Mouse (Mus musculus) lung, postnatal 0 days (tissue): ENCODE data around the gene Arhgdia. TPM values are rescaled to one million over a fixed set of nuclear protein-coding genes. Genes with fewer than 3 reads are reported as not detected.

ENCODE experiments used
- ATAC-seq: fragments of 200-750 bp; cut with Nextera tagmentation; 2 replicates; pipeline ENCODE4 v1.8.0; 2017; ENCODE audit warnings: moderate library complexity
- DNase-seq: peaks from one replicate; pipeline ENCODE4 v3.0.0-alpha.2; 2016; ENCODE audit warnings: low spot score
- H3K27ac ChIP-seq: fragments of 300-500 bp; sonication (generic); 2 replicates; pipeline ENCODE4 v1.5.1; 2014; ENCODE audit warnings: antibody characterized with exemption, mild to moderate bottlenecking, low read length, mixed read lengths
- H3K27me3 ChIP-seq: fragments of 300-500 bp; sonication (generic); replicated peaks from 2 replicates; pipeline ENCODE4 v1.6.1; 2014; ENCODE audit warnings: low read length, mixed read lengths; ENCODE audit not compliant: insufficient read depth
- H3K36me3 ChIP-seq: fragments of 300-500 bp; sonication (generic); 2 replicates; pipeline ENCODE4 v1.6.1; 2014; ENCODE audit warnings: low read length, mixed read lengths; ENCODE audit not compliant: insufficient read depth
- H3K4me1 ChIP-seq: fragments of 300-500 bp; sonication (generic); 2 replicates; pipeline ENCODE4 v1.6.1; 2014; ENCODE audit warnings: antibody characterized with exemption, low read depth, low read length, mixed read lengths; ENCODE audit not compliant: insufficient read depth
- H3K4me2 ChIP-seq: fragments of 300-500 bp; sonication (generic); replicated peaks from 2 replicates; pipeline ENCODE4 v1.6.1; 2014; ENCODE audit warnings: low read depth, mild to moderate bottlenecking, low read length, moderate library complexity, mixed read lengths
- H3K4me3 ChIP-seq: fragments of 300-500 bp; sonication (generic); 2 replicates; pipeline ENCODE4 v1.5.1; 2014; ENCODE audit warnings: low read depth, low read length
- H3K9ac ChIP-seq: fragments of 300-500 bp; sonication (generic); replicated peaks from 2 replicates; pipeline ENCODE4 v1.6.1; 2014; ENCODE audit warnings: low read depth, mild to moderate bottlenecking
- H3K9me3 ChIP-seq: fragments of 300-500 bp; sonication (generic); 2 replicates; pipeline ENCODE4 v1.6.1; 2016; ENCODE audit warnings: low read length, mixed read lengths
- CTCF ChIP-seq: IDR thresholded peaks from 2 replicates; pipeline ENCODE4 v1.5.1; 2016; ENCODE audit warnings: antibody characterized with exemption, mild to moderate bottlenecking
- EP300 ChIP-seq: IDR thresholded peaks from 2 replicates; pipeline ENCODE4 v1.6.1; 2016; ENCODE audit warnings: antibody characterized with exemption, mild to moderate bottlenecking, control low read depth
- WGBS: fragments of 180-500 bp; shearing (Covaris S2); extraction: QIAGEN DNeasy Blood & Tissue Kit; methylation state at CpG from one replicate; pipeline ENCODE4 v1.1.7; 2014; 5-methylcytosine and 5-hydroxymethylcytosine counted together
- polyA plus RNA-seq: library from polyadenylated mRNA; unstranded; fragments of >200 nt; fragmentation: Nextera tagmentation; extraction: Ambion mirVana; gene quantifications from 2 replicates; pipeline ENCODE4 v1.2.1, GENCODE M21; 2015

Arhgdia gene
- polyA plus RNA-seq, 1 experiment from 2014 or later: 512 TPM

DNA sequence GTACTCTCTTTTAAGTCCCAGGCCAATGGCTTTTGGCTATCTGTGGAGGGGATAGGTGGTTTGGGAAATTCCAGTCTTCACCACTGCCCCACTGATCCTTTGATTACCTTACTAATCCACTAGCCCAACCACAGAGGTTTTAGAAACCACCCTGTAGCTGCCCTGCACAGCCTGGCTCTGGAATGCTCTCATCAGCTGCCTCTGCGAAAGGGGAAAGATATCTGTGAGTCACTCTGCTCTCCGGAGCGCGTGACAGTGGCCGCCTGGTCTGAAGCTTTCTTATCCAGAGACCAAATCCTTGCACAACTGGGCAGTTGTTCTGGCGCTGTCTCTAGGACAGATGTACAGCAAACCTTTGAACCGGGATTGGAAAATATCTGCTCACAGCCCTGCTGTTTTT lies 26.6 kb downstream of the Arhgdia start:
- Histone ChIP-seq H3K4me1 (peaks cover 3% of the 10 kb centered on the region), H3K4me3 (no peak overlapping the region), H3K9me3 (no peaks in the 10 kb centered on the region), H3K4me2 (no peak overlapping the region), H3K27ac (no peak overlapping the region), H3K36me3 (peaks cover 9% of the 10 kb centered on the region), H3K27me3 (no peaks in the 10 kb centered on the region), H3K9ac (no peak overlapping the region)
- TF ChIP-seq EP300 (no peak), CTCF (no peak)
- 79% methylated on average over 7 of the region's 7 CpGs for WGBS
- peak; percentile 58 for ATAC-seq
- DNase-seq: peak; percentile 58

DNA sequence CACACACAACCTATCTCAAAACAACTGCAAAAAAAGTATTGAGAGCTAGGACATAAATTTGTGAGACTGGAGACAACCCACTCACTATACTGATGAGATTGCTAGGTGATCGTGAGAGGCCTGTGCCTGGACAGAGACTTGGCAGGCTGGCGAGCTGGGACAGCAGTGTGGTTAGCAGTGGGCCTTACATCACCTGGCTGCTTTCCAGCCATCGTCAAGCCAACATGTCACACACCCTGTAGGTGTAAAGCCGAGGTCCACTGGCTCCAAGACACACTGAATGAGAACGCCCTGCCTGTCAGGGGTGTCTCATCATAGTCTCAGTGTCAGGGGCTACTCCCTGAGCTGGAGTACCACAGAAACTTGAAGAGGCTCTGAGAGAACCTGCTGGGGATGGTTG lies 28.7 kb downstream of the Arhgdia start:
- 62% methylated on average over 5 of the region's 5 CpGs for WGBS
- Histone ChIP-seq H3K27me3 (no peaks in the 10 kb centered on the region), H3K9ac (no peak overlapping the region), H3K36me3 (no peaks in the 10 kb centered on the region), H3K4me2 (no peak overlapping the region), H3K27ac (no peak overlapping the region), H3K4me1 (peaks cover 11% of the 10 kb centered on the region), H3K4me3 (no peak overlapping the region), H3K9me3 (no peaks in the 10 kb centered on the region)
- TF ChIP-seq CTCF (no peak), EP300 (no peak)
- no peak for DNase-seq
- ATAC-seq: no peak

DNA sequence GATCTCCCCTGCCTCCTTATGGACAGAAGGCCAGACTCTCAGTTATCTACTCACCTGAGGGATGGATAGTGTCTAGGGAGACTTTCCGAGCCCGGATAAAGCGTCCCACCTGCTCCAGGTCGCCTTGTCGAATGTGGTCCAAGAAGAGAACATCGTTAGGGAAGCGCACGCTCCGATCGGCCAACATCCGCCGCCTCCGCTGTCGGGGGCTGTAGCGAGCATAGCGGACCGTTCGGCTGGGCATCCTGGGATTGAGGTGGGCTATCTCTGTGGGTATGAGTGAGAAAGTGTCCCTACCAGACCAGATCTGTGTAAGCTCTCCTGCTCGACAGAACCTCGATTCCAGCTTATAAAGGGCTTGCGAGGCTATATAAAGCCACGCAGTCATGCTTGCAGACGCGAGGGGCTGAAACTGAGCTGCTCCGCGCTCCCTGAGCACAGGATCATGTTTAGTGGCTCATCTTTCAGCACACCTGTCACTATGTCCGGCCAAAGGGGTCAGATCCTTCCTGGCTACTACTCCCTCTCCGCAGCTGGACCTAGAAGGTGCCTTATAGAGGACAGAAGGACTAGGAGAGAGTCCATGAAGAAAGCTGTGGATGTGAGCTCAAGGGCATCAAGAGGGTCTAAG lies 30.5 kb downstream of the Arhgdia start, which contains the start of gene Ppp1r27:
TSS of gene Ppp1r27 (minus strand) at position 323 of the 631 bp plus-strand sequence.
- peak within 1 kb of the TSS; percentile 66 for H3K4me2 ChIP-seq
- TF ChIP-seq CTCF (no peak), EP300 (no peak)
- no peaks in the 10 kb centered on the region for H3K36me3 ChIP-seq
- WGBS: 91% methylated on average over 28 of the region's 28 CpGs
- H3K4me1 ChIP-seq: peaks cover 15% of the 10 kb centered on the region
- no peak within 1 kb of the TSS for H3K9ac ChIP-seq
- H3K9me3 ChIP-seq: no peaks in the 10 kb centered on the region
- no peak for ATAC-seq
- DNase-seq: no peak
- no peaks in the 10 kb centered on the region for H3K27me3 ChIP-seq
- H3K27ac ChIP-seq: peak within 1 kb of the TSS; percentile 97; the same call in 1 of the 2 replicates
- H3K4me3 ChIP-seq: peak within 1 kb of the TSS; percentile 76

DNA sequence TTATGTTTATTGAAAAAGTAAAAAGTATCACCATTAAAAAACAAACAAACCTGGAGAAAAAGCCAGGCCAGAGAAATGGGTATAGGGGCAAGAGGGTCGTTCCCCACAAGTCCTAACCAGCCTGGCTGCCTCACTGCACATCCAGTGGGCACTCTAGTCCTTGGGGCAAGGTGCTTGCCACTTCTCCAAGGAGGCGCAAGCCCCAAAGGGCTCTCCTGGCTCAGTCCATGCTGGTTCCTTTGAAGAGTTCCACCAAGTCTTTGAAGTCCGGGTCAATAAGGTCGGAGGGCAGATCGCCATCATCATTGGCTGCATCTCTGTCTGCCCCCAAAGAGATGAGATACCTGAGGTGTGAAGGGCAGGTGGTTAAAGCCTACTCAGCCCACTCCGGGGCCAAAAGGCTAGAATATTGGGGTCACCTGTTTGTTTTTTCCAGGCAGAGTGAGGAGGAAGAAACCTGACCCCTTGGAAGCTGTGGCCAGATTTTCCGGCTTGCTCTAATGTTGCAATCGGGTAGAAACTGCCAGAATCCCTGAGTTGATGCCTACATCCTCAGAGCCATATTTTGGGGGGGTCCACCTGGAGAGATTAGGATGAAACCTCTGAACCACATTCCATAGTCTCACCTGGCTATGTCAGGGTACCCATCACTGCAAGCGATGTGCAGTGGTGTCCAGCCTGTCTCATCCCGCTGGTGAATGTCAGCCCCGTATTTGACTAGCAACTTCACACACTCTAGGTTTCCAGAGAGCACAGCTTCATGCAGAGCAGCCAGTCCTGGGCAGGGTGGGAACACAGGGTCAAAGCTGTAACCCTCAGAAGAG lies 31.2 kb downstream of the Arhgdia start:
- Histone ChIP-seq H3K27ac (peak overlapping the region; percentile 97; the same call in 1 of the 2 replicates), H3K4me2 (peak overlapping the region; percentile 66), H3K9ac (no peak overlapping the region), H3K27me3 (no peaks in the 10 kb centered on the region), H3K4me1 (peaks cover 15% of the 10 kb centered on the region), H3K36me3 (no peaks in the 10 kb centered on the region), H3K4me3 (peak overlapping the region; percentile 76), H3K9me3 (no peaks in the 10 kb centered on the region)
- DNase-seq: no peak
- TF ChIP-seq EP300: no peak
- no peak for TF ChIP-seq CTCF
- WGBS: 55% methylated on average over 11 of the region's 11 CpGs
- ATAC-seq: no peak

DNA sequence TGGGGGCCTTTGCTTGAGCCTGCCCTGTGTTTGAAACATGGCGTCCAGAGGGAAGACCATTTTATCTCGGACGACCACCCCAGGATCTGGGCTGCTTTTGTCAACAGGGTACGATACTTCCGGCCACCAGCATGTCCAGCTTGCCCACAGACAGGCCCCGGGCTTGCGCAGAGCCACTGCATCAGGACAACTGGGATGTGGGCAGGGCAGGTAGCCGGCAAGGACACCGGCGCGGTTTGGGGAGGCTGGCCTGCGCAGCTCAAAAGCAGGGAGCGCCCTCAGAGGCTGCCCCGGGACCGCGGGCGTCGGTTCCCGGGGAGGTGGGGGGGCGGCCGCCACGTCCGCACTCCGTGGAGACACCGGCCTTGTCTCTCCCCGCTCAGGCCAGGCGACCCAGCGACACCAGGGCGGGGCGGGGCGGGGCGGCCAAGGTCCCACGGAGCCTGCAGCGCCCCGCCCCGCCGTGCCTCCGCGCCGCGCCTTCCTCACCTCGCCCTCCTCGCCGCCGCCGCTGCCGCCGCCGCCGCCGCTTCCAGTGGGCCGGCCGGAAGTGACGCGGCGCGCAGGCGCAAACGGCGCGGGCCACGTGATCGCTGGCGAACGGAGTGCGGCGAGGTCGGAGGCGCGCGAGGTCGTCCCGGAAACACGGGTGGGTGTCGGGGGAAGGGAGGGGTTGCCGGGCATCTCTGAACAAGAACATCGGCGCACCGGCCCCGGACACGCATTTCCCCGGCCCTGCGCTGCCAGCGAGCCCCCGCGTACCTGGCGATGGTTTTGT lies 32.1 kb downstream of the Arhgdia start, which contains the start of gene Mcrip1:
TSS of gene Mcrip1 (minus strand) at position 560 of the 778 bp plus-strand sequence.
- H3K4me3 ChIP-seq: peak within 1 kb of the TSS; percentile 76
- 2% methylated on average over 59 of the region's 87 CpGs for WGBS
- no peak for TF ChIP-seq EP300
- no peak for TF ChIP-seq CTCF

DNA sequence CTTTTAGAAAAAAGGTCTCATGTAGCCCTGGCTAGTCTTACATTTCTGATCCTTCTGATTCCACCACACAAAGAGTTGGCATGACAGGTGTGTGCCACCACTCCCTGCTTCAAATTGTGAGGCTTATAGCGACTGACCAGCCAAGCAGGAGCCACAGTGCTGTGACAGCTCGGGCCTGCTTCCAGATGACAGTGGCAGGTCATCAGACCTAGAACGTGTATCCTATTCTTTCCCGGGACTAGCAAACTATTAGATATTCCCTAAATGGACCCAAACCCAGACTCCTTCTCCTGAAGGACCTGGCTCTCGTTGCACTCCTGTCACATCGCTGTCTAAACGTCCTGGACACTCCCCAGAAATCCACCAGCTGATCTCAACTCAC lies 32.6 kb downstream of the Arhgdia start:
- H3K27me3 ChIP-seq: no peaks in the 10 kb centered on the region
- ATAC-seq: no peak
- 5% methylated on average over 7 of the region's 7 CpGs for WGBS

More for the DNA sequence above, 32.1 kb downstream of the Arhgdia start, which contains the start of gene Mcrip1:
- peak; percentile 95 for DNase-seq
- H3K4me1 ChIP-seq: peaks cover 15% of the 10 kb centered on the region
- H3K9me3 ChIP-seq: no peaks in the 10 kb centered on the region
- peak within 1 kb of the TSS; percentile 89 for H3K9ac ChIP-seq
- H3K36me3 ChIP-seq: peaks cover 4% of the 10 kb centered on the region; the same call in 1 of the 2 replicates
- ATAC-seq: peak; percentile 93
- no peaks in the 10 kb centered on the region for H3K27me3 ChIP-seq
- peak within 1 kb of the TSS; percentile 66 for H3K4me2 ChIP-seq
- H3K27ac ChIP-seq: peak within 1 kb of the TSS; percentile 97

More for the DNA sequence above, 32.6 kb downstream of the Arhgdia start:
- Histone ChIP-seq H3K4me3 (peak overlapping the region; percentile 76), H3K36me3 (peaks cover 9% of the 10 kb centered on the region; the same call in 1 of the 2 replicates), H3K4me2 (peak overlapping the region; percentile 66), H3K9ac (peak overlapping the region; percentile 89), H3K4me1 (peaks cover 15% of the 10 kb centered on the region), H3K27ac (peak overlapping the region; percentile 97), H3K9me3 (no peaks in the 10 kb centered on the region)
- no peak for TF ChIP-seq CTCF
- TF ChIP-seq EP300: no peak
- DNase-seq: peak; percentile 47
